Mouse (Mus musculus): ENCODE results near the gene Smchd1.
"Not testable (repeated sequence)": the region's sequence is repeated elsewhere in the genome, so short reads cannot be mapped to it uniquely, and the experiment has no call there.

Smchd1 gene

GRCm38 (mm10) chr17:71474762-71475704 lies at the start of gene Smchd1:
Smchd1 (minus strand) TSS chr17:71475343.
- DNase-seq (ENCODE audit: low spot score in 2 of 2), result peak; percentile 97 to 98

DNA sequence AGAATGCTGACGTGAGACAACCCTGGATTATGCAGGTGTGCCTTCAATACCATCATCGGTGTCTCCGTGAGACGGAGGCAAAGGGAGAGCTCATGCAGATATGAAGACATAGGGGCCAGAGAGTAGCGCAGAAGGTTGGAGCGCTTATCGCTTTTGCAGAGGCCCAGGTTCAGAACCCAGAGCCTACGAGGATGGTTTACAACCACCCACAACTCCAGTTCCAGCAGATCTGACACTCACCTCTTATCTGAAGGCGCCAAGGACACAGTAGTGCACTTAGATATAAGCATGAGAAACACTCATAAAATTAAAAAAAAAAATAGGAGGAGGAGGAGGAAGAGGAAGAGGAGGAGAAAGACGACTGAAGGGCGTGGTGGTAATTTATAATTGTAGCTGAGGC lies 35.2 kb upstream of the Smchd1 start:
- DNase-seq (ENCODE audit: low spot score in 2 of 2), result no peak

- DNase-seq (ENCODE audit: low spot score in 2 of 2), result no peak
Observed at GRCm38 (mm10) chr17:71506832-71507231, 31.7 kb upstream of the Smchd1 start.

GRCm38 (mm10) chr17:71495784-71496183 lies 20.6 kb upstream of the Smchd1 start:
- DNase-seq (ENCODE audit: low spot score in 2 of 2), result no peak

GRCm38 (mm10) chr17:71491332-71491686 lies 16.2 kb upstream of the Smchd1 start:
- DNase-seq (ENCODE audit: low spot score in 2 of 2), result no peak

- peak in 1 of 2 experiments; percentile 26 for DNase-seq (ENCODE audit: low spot score in 2 of 2)
Observed at GRCm38 (mm10) chr17:71490666-71491331, 15.7 kb upstream of the Smchd1 start.

DNA sequence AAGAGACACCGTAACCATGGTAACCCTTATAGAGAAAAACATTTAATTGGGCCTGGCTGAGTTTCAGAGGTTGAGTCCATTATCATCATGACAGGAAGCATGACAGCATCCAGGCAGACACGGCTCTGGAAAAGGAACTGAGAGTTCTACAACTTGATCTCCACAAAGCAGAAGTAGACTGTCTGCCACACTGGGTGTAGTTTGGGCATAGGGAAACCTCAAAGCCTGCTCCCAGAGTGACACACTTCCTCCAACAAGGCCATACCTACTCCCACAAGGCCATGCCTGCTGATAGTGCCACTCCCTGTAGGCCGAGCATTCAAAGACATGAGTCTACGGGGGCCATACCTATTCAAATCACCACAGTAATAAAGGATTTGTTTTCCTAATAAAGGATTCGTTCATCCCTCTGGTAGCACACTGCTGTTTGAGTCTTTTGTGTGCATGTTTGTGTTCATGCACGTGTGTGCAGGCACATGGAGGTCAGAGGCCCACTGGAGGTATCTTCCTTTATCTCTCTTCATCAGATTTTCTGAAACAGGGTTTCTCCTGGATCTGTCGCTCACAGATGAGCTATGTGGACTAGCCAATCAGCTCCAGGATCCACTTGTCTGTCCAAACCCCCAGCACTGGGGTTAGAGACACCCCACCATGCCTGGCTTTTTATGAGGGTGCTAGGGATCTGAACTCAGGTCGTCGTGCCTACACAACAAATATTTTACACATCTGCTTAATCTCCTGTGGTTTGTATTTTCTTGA lies 14.7 kb upstream of the Smchd1 start:
- DNase-seq (ENCODE audit: low spot score in 2 of 2), result peak; percentile 27 to 46

- DNase-seq (ENCODE audit: low spot score in 2 of 2), result peak; percentile 82 to 86
Observed at GRCm38 (mm10) chr17:71486231-71486851, 11.2 kb upstream of the Smchd1 start.

DNA sequence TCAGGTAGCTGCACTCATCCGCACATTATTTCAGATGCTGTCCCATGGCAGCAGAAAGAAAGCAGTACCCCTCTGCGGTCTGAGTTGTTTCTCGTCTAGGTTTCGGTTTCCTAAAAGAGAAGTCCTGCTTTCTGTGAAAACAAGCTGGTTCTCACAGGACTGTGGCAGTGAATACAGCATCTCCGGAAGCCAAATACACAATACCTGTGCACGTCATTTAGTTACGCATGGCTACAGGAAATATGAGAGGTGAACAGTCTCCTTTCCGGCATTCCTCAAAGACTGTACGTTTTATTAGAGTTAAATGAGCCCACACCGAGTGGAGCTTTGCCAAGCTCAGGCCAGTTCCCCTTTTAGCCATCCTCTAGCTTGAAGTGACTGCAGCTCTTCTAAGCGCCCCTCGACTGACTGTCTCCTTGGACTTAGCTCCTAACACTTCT lies 10.7 kb upstream of the Smchd1 start:
- peak; percentile 85 to 87 for DNase-seq (ENCODE audit: low spot score in 2 of 2)

DNA sequence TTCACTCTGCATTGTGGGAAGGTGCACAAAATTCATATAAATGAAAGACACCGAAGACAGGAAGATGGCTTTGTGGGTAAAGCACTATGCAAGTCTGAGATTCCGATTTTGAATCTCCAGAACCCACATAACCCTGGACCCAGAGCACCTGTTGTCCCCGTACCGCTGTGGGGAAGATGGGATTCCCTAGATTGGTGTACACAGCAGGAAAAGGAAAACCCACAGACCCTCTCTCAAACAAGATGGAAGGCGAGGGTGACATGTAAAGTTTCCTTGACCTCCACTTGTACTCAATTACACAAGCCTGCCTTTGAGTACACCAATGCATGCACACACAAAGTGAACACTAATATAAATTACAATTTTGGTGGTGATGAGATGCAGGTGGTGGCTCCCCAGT lies 9.6 kb upstream of the Smchd1 start:
- DNase-seq (ENCODE audit: low spot score in 2 of 2), result no peak

- DNase-seq (ENCODE audit: low spot score in 2 of 2), result no peak
Observed at GRCm38 (mm10) chr17:71483418-71484060, 8.4 kb upstream of the Smchd1 start.

DNA sequence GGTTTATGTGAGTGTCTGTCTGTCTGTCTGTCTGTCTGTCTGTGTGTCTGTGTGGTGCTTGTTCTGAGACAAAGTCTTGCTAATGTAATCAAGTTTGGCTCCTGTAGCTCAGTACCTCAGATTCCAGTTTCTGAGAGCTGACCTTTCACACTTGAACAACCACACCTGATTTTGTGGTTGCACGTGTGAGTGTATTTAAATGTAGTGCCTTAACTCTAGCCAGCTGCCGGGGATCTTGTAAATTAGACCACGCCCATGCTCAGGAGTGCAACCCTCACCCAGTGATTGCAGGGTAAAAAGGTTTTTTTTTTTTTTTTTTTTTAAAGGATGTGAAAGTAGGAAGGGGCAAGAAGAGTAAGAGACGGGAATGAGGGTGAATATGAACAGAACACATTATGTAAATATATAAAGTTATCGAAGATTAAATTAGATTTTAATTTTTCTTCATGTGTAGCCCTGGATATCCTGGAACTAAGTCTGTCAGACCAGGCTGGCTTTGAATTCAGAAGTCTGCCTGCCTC lies 4.3 kb upstream of the Smchd1 start:
- peak; percentile 88 to 91 for DNase-seq (ENCODE audit: low spot score in 2 of 2)

GRCm38 (mm10) chr17:71477481-71477880 lies 2.3 kb upstream of the Smchd1 start:
- no peak for DNase-seq (ENCODE audit: low spot score in 2 of 2)

- DNase-seq (ENCODE audit: low spot score in 2 of 2), result no peak
Observed at GRCm38 (mm10) chr17:71476346-71477020, 1.3 kb upstream of the Smchd1 start.

DNA sequence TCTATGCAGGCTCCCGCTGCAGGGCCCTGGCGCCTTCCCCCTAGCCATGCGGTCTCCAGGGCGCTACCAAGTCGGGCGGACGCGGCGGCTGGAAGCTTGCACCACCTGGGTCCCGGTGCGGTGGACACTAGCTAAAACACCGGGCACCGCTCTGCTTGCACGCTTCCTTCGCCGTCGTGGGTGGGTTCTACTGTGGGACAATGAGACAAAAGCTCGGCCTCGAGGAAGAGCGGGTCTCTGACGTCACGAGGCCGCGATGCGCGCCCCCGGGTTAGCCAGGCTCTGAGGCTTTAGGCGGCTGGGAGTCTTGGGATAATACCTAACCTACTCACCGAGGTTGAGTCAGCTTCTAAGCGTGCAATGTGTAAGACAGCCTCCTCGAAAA lies 554 bp upstream of the Smchd1 start:
- DNase-seq (ENCODE audit: low spot score in 2 of 2), result peak; percentile 58 to 70

- DNase-seq (ENCODE audit: low spot score in 2 of 2), result no peak
Observed at GRCm38 (mm10) chr17:71474128-71474527, 1.0 kb downstream of the Smchd1 start.

DNA sequence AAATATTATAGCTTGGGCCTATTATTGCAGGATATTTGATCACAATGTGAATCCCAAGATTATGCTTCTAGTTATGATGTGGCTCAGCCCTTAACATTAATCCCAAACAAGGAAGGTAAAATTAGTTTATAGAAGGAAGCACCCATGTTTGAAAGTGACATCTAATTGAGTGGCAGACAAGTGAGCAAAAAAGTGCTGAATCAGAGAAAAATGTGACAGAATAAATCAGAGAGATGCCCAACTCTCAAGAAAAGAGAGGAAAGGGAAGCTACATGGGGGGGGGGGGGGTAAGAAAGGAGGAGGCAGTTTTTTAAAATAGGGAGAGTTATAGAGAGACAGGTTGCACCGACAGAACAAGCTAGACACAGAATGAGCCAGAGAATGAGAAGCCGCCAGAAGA lies 3.9 kb downstream of the Smchd1 start:
- no peak for DNase-seq (ENCODE audit: low spot score in 2 of 2)

- DNase-seq (ENCODE audit: low spot score in 2 of 2), result no peak
Observed at GRCm38 (mm10) chr17:71460312-71460711, 14.8 kb downstream of the Smchd1 start.

DNA sequence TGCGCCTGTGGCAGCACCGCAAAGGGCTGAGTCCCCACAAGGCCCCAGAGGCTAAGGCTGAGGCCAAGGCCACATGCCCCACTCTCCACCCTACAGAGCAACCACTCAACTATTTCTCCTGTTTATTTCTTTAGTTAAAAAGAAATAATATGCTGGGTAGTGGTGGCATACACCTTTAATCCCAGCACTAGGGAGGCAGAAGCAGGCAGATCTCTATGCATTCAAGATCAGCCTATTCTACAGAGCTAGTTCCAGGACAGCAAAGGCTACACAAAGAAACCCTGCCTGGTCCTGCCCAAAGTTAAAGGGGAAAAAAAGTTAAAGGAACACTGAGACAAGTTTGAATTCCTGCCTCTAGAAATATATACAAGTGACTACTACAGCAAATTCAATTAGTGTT lies 15.3 kb downstream of the Smchd1 start, which contains the start of gene Gm4707:
TSS of gene Gm4707 (minus strand) at position 101 of the 400 bp plus-strand sequence.
- no peak for DNase-seq (ENCODE audit: low spot score in 2 of 2)

GRCm38 (mm10) chr17:71457361-71457760 lies 17.8 kb downstream of the Smchd1 start:
- not testable (repeated sequence) for DNase-seq (ENCODE audit: low spot score in 2 of 2)

All from spleen, postnatal 36 days (tissue).